Mouse (Mus musculus): ENCODE results near the gene Car5b. TPM values are rescaled to one million over a fixed set of nuclear protein-coding genes. Genes with fewer than 3 reads are reported as not detected.

The Car5b gene
- polyA plus RNA-seq, 1 experiment from 2014 or later = 0.34 TPM

DNA sequence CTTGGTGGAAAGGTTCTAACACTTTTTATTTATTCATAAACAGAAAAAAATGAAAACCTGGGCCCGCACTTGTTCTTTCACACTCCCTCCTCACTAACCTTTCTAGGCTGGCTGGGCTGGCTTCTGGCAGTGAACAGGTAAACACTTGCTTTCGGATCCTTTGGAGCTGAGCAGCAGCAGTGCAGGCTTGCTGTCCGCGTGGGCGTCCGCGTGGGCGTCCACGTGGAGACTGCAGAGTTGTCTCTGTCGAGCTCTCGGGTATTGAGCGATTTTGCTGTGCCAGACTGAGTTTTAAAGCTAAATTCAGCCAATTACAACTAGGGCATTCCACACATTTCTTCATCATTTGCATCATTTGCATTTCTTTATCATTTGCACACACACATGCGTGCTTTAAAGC is 14.3 kb upstream of the Car5b start:
- Histone ChIP-seq H3K4me3 (ENCODE audit: low read depth, low read length) (no peak overlapping the region), H3K27ac (replicated peaks; ENCODE audit: low read depth, low read length) (no peak overlapping the region), H3K4me1 (ENCODE audit: control insufficient read depth, insufficient read depth, low read length) (no peaks in the 10 kb centered on the region), H3K36me3 (replicated peaks; ENCODE audit: control insufficient read depth, insufficient read depth, low read depth, low read length) (no peaks in the 10 kb centered on the region), H3K27me3 (ENCODE audit: control insufficient read depth, insufficient read depth, low read length) (no peaks in the 10 kb centered on the region), H3K9ac (replicated peaks; ENCODE audit: low read length) (no peak overlapping the region), H3K4me2 (ENCODE audit: low read depth, low read length) (no peak overlapping the region), H3K9me3 (replicated peaks; ENCODE audit: control insufficient read depth, low read length) (no peaks in the 10 kb centered on the region)
- WGBS = 69% methylated on average over 13 of the region's 13 CpGs
- ATAC-seq (replicated peaks; ENCODE audit: insufficient number of reproducible peaks, low FRiP score, low TSS enrichment, low read depth) (no peak), DNase-seq (ENCODE audit: low spot score) (no peak)

GRCm38 (mm10) chrX:164038882-164039281 is 11.1 kb upstream of the Car5b start:
- no peak overlapping the region for H3K4me2 ChIP-seq (ENCODE audit: low read depth, low read length)
- H3K27ac ChIP-seq (replicated peaks; ENCODE audit: low read depth, low read length) = no peak overlapping the region
- H3K36me3 ChIP-seq (replicated peaks; ENCODE audit: control insufficient read depth, insufficient read depth, low read depth, low read length) = no peaks in the 10 kb centered on the region
- WGBS = 30% methylated on average over 2 of the region's 2 CpGs
- no peak overlapping the region for H3K4me3 ChIP-seq (ENCODE audit: low read depth, low read length)
- ATAC-seq (replicated peaks; ENCODE audit: insufficient number of reproducible peaks, low FRiP score, low TSS enrichment, low read depth) (no peak), DNase-seq (ENCODE audit: low spot score) (no peak)
- no peaks in the 10 kb centered on the region for H3K9me3 ChIP-seq (replicated peaks; ENCODE audit: control insufficient read depth, low read length)
- no peak overlapping the region for H3K9ac ChIP-seq (replicated peaks; ENCODE audit: low read length)
- no peaks in the 10 kb centered on the region for H3K4me1 ChIP-seq (ENCODE audit: control insufficient read depth, insufficient read depth, low read length)
- H3K27me3 ChIP-seq (ENCODE audit: control insufficient read depth, insufficient read depth, low read length) = no peaks in the 10 kb centered on the region

GRCm38 (mm10) chrX:164035931-164036330 is 8.1 kb upstream of the Car5b start:
- DNase-seq (ENCODE audit: low spot score) = no peak
- Histone ChIP-seq H3K9ac (replicated peaks; ENCODE audit: low read length) (no peak overlapping the region), H3K36me3 (replicated peaks; ENCODE audit: control insufficient read depth, insufficient read depth, low read depth, low read length) (no peaks in the 10 kb centered on the region), H3K27ac (replicated peaks; ENCODE audit: low read depth, low read length) (no peak overlapping the region), H3K4me2 (ENCODE audit: low read depth, low read length) (no peak overlapping the region), H3K9me3 (replicated peaks; ENCODE audit: control insufficient read depth, low read length) (no peaks in the 10 kb centered on the region), H3K4me3 (ENCODE audit: low read depth, low read length) (no peak overlapping the region), H3K4me1 (ENCODE audit: control insufficient read depth, insufficient read depth, low read length) (no peaks in the 10 kb centered on the region), H3K27me3 (ENCODE audit: control insufficient read depth, insufficient read depth, low read length) (no peaks in the 10 kb centered on the region)
- ATAC-seq (replicated peaks; ENCODE audit: insufficient number of reproducible peaks, low FRiP score, low TSS enrichment, low read depth) = no peak
- 90% methylated on average over 7 of the region's 7 CpGs for WGBS

DNA sequence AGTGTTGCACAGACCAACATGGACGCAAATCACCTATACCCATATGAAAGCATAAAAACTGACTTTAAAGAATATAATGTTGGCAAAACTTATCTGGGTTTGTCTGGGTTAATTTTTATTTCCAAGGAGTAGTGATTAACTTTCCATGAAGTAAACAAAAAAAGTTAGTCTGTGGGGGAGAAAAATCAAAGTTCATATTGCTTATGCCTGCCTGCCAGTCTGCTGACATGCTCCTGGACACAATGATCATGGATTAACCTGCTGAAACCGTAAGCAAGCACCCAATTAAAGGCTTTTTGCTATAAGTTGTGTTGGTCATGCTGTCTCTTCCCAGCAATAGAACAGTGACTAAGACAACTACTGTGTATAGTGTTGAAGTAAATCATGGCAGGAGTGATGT is 7.6 kb upstream of the Car5b start:
- no peak overlapping the region for H3K4me2 ChIP-seq (ENCODE audit: low read depth, low read length)
- no peaks in the 10 kb centered on the region for H3K27me3 ChIP-seq (ENCODE audit: control insufficient read depth, insufficient read depth, low read length)
- DNase-seq (ENCODE audit: low spot score) (no peak), ATAC-seq (replicated peaks; ENCODE audit: insufficient number of reproducible peaks, low FRiP score, low TSS enrichment, low read depth) (no peak)
- H3K36me3 ChIP-seq (replicated peaks; ENCODE audit: control insufficient read depth, insufficient read depth, low read depth, low read length) = no peaks in the 10 kb centered on the region
- H3K27ac ChIP-seq (replicated peaks; ENCODE audit: low read depth, low read length) = no peak overlapping the region
- no peaks in the 10 kb centered on the region for H3K9me3 ChIP-seq (replicated peaks; ENCODE audit: control insufficient read depth, low read length)
- WGBS = 90% methylated on average over 2 of the region's 2 CpGs
- H3K4me1 ChIP-seq (ENCODE audit: control insufficient read depth, insufficient read depth, low read length) = no peaks in the 10 kb centered on the region
- no peak overlapping the region for H3K4me3 ChIP-seq (ENCODE audit: low read depth, low read length)
- no peak overlapping the region for H3K9ac ChIP-seq (replicated peaks; ENCODE audit: low read length)

DNA sequence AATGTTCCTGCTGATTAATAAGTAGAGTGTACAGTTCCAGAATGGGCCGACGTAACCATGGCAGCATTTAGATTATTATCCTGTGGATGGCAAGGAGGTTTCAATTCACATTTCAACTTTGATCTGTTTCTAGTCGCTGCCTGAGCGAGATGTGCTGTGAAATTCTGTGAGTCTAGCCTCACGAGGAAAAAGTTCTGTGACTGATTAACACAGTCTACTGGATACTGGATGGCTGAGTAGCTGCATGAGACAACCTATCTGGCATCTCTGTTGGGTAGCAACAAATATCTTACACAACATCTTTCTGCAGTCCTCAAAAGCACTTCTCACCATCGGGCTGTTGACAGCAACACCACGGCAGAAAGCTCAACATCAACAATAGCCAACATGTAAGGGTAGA is 4.7 kb upstream of the Car5b start:
- no peak for ATAC-seq (replicated peaks; ENCODE audit: insufficient number of reproducible peaks, low FRiP score, low TSS enrichment, low read depth)
- no peak for DNase-seq (ENCODE audit: low spot score)
- Histone ChIP-seq H3K9me3 (replicated peaks; ENCODE audit: control insufficient read depth, low read length) (no peaks in the 10 kb centered on the region), H3K4me2 (ENCODE audit: low read depth, low read length) (no peak overlapping the region), H3K4me3 (ENCODE audit: low read depth, low read length) (no peak overlapping the region), H3K9ac (replicated peaks; ENCODE audit: low read length) (no peak overlapping the region), H3K36me3 (replicated peaks; ENCODE audit: control insufficient read depth, insufficient read depth, low read depth, low read length) (no peaks in the 10 kb centered on the region), H3K4me1 (ENCODE audit: control insufficient read depth, insufficient read depth, low read length) (no peaks in the 10 kb centered on the region), H3K27ac (replicated peaks; ENCODE audit: low read depth, low read length) (no peak overlapping the region), H3K27me3 (ENCODE audit: control insufficient read depth, insufficient read depth, low read length) (no peaks in the 10 kb centered on the region)
- WGBS = 87% methylated on average over 7 of the region's 7 CpGs

DNA sequence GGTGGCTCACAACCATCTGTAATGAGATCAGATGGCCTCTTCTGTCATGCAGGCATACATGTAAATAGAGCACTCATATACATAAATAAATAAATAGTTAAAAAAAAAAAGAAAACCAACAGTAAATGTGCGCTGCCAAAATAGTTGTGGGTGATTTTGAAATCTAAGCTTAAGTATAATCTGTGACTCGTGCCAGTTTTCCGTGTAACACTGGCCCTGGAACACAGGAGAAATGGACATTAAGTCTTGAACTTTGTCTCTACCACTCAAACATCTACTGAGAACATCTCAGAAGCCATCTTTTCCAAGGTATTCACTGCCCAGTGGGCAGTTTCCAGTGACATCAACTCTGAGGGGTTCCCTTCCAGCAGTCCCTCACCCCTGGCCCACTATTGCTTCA is 12.2 kb downstream of the Car5b start:
- no peak for DNase-seq (ENCODE audit: low spot score)
- no peaks in the 10 kb centered on the region for H3K27me3 ChIP-seq (ENCODE audit: control insufficient read depth, insufficient read depth, low read length)
- 85% methylated on average over 3 of the region's 3 CpGs for WGBS

DNA sequence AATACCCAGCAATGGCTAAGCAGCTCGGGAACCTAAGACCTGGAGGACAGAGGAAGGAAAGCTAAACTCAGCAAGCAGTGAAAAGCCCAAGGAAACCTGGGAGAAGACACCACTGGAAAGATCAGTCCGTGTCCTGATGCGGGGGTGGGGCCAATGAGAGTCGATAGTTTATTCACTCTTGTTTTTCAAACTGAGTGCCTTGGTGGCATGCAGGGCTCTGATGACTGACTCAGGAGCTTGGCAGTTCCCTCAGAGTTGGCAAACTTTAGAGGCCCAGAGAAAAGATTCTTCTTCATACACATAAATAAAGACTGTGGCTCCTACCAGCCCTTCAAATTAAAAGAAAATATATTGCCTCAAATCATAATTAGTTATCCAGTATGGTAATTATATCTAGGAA is 12.8 kb downstream of the Car5b start:
- Histone ChIP-seq H3K9ac (replicated peaks; ENCODE audit: low read length) (no peak overlapping the region), H3K4me2 (ENCODE audit: low read depth, low read length) (no peak overlapping the region), H3K27me3 (ENCODE audit: control insufficient read depth, insufficient read depth, low read length) (no peaks in the 10 kb centered on the region), H3K4me1 (ENCODE audit: control insufficient read depth, insufficient read depth, low read length) (no peaks in the 10 kb centered on the region), H3K4me3 (ENCODE audit: low read depth, low read length) (no peak overlapping the region), H3K9me3 (replicated peaks; ENCODE audit: control insufficient read depth, low read length) (no peaks in the 10 kb centered on the region), H3K27ac (replicated peaks; ENCODE audit: low read depth, low read length) (no peak overlapping the region), H3K36me3 (replicated peaks; ENCODE audit: control insufficient read depth, insufficient read depth, low read depth, low read length) (no peaks in the 10 kb centered on the region)
- no peak for ATAC-seq (replicated peaks; ENCODE audit: insufficient number of reproducible peaks, low FRiP score, low TSS enrichment, low read depth)
- DNase-seq (ENCODE audit: low spot score) = no peak
- WGBS = 74% methylated on average over 4 of the region's 4 CpGs

More for the DNA sequence above, 12.2 kb downstream of the Car5b start:
- Histone ChIP-seq H3K9ac (replicated peaks; ENCODE audit: low read length) (no peak overlapping the region), H3K36me3 (replicated peaks; ENCODE audit: control insufficient read depth, insufficient read depth, low read depth, low read length) (no peaks in the 10 kb centered on the region), H3K27ac (replicated peaks; ENCODE audit: low read depth, low read length) (no peak overlapping the region), H3K4me3 (ENCODE audit: low read depth, low read length) (no peak overlapping the region), H3K9me3 (replicated peaks; ENCODE audit: control insufficient read depth, low read length) (no peaks in the 10 kb centered on the region), H3K4me1 (ENCODE audit: control insufficient read depth, insufficient read depth, low read length) (no peaks in the 10 kb centered on the region), H3K4me2 (ENCODE audit: low read depth, low read length) (no peak overlapping the region)
- no peak for ATAC-seq (replicated peaks; ENCODE audit: insufficient number of reproducible peaks, low FRiP score, low TSS enrichment, low read depth)

DNA sequence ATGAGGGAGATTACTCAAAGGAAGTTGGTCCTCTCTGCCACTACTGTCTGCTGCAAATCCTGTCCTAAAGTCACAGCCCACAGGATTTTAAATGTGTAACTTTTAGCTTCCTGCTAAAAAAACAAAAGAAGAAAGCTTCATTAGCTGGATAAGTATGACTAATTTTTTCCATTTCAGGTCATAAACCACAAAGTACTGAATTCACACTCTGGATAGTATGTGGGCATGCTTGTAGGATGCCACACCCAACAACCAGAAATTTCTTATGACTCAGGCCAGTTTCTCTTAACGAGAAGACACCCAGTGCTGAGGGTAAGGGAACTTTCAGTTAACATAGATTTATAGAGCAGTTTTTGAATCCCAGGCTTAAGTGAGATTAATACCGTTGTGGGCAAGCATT is 14.5 kb downstream of the Car5b start:
- 79% methylated on average over 2 of the region's 2 CpGs for WGBS
- H3K4me1 ChIP-seq (ENCODE audit: control insufficient read depth, insufficient read depth, low read length) = no peaks in the 10 kb centered on the region
- H3K9ac ChIP-seq (replicated peaks; ENCODE audit: low read length) = no peak overlapping the region
- H3K4me3 ChIP-seq (ENCODE audit: low read depth, low read length) = no peak overlapping the region
- DNase-seq (ENCODE audit: low spot score) (no peak), ATAC-seq (replicated peaks; ENCODE audit: insufficient number of reproducible peaks, low FRiP score, low TSS enrichment, low read depth) (no peak)
- H3K27ac ChIP-seq (replicated peaks; ENCODE audit: low read depth, low read length) = no peak overlapping the region
- H3K36me3 ChIP-seq (replicated peaks; ENCODE audit: control insufficient read depth, insufficient read depth, low read depth, low read length) = no peaks in the 10 kb centered on the region
- H3K9me3 ChIP-seq (replicated peaks; ENCODE audit: control insufficient read depth, low read length) = no peaks in the 10 kb centered on the region
- H3K27me3 ChIP-seq (ENCODE audit: control insufficient read depth, insufficient read depth, low read length) = no peaks in the 10 kb centered on the region
- no peak overlapping the region for H3K4me2 ChIP-seq (ENCODE audit: low read depth, low read length)

Data from embryonic facial prominence, embryonic 11.5 days (tissue).